Comparison of ENCODE assay signal across 18 mouse cellular contexts in the genomic region with DNA sequence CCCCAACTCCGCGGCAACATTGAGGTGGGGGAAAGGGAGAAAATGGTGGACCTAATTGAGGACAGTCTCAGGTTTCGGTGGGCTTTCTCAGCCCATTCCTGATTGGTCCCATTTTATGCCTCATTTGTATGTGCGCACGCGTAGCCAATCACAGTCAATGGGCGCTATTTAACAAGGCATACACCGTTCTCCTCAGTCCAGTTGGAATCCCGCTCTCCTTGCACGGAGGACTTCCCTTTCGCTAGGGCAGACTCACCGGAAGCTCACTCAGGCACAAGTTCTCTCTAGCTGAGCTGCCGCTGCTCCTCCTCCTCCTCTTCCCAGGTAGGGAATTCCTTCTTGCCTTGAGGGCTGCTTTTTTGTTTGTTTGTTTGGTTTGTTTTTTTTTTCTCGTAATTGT.
"Had no signal": no experiment of that assay in that cellular context is flagged by ENCODE, and none has a peak within 500 bp of the region (broad histone marks: within the 10 kb centered on the region; RNA-seq: fewer than 3 reads in every experiment).

No protein-coding gene starts in this region.

- H3K4me1 ChIP-seq: midbrain, embryonic 12.5 days; neural tube, embryonic 13.5 days; neural tube, embryonic 15.5 days; stomach, embryonic 15.5 days had no signal

- H3K4me3 ChIP-seq: midbrain, embryonic 10.5 days; midbrain, embryonic 12.5 days; myocyte; neural tube, embryonic 13.5 days; neural tube, embryonic 15.5 days; stomach, embryonic 15.5 days had no signal

- H3K27ac ChIP-seq: midbrain, embryonic 10.5 days; midbrain, embryonic 12.5 days; neural tube, embryonic 13.5 days; neural tube, embryonic 15.5 days; stomach, embryonic 15.5 days; stomach, postnatal 0 days had no signal

- ATAC-seq: midbrain, embryonic 16.5 days had no signal

- H3K9ac ChIP-seq: lung, embryonic 14.5 days; midbrain, embryonic 12.5 days; neural tube, embryonic 13.5 days; neural tube, embryonic 15.5 days; stomach, embryonic 15.5 days had no signal

- H3K4me2 ChIP-seq: lung, embryonic 14.5 days; midbrain, embryonic 12.5 days; neural tube, embryonic 13.5 days; neural tube, embryonic 15.5 days; stomach, embryonic 15.5 days had no signal

- DNase-seq: lung, adult 18-20 months; lung, embryonic 14.5 days; lung, postnatal 10 days; lung, postnatal 4 days; midbrain, embryonic 14.5 days; retina, postnatal 1 day; right cerebral cortex, postnatal 14 days; thymus, adult 18-20 months; thymus, postnatal 14 days; thymus, postnatal 36 days had no signal

- H3K27me3 ChIP-seq: midbrain, embryonic 12.5 days; neural tube, embryonic 13.5 days; neural tube, embryonic 15.5 days; stomach, embryonic 15.5 days had no signal

- H3K9me3 ChIP-seq: midbrain, embryonic 10.5 days; midbrain, embryonic 12.5 days; neural tube, embryonic 13.5 days; neural tube, embryonic 15.5 days; stomach, embryonic 15.5 days had no signal

- H3K36me3 ChIP-seq: midbrain, embryonic 10.5 days; midbrain, embryonic 12.5 days; neural tube, embryonic 13.5 days; neural tube, embryonic 15.5 days; stomach, embryonic 15.5 days had no signal
